Mouse (Mus musculus) intestine, embryonic 14.5 days (tissue): ENCODE measurements at regions not wholly inside any gene's neighbourhood (a gene's known extent, or its start where the extent isn't known, plus 50 kb on each side); places are given as distances from the start of the nearest gene placed in this dataset.

ENCODE experiments used
- ATAC-seq: fragments of 200-750 bp; cut with Nextera tagmentation; replicated peaks from 2 replicates; pipeline ENCODE4 v1.8.0; 2017; ENCODE audit warnings: low read depth, moderate number of reproducible peaks, moderate TSS enrichment, moderate library complexity; ENCODE audit not compliant: low FRiP score, low TSS enrichment
- DNase-seq: peaks from one replicate; pipeline ENCODE4 v3.0.0-alpha.2; 2018; ENCODE audit warnings: low spot score
- H3K27ac ChIP-seq: fragments of 300-500 bp; sonication (generic); 2 replicates; pipeline ENCODE4 v1.5.1; 2014; ENCODE audit warnings: low read depth, mild to moderate bottlenecking, control low read depth
- H3K27me3 ChIP-seq: fragments of 300-500 bp; sonication (generic); replicated peaks from 2 replicates; pipeline ENCODE4 v1.6.1; 2014; ENCODE audit warnings: low read length, control low read depth; ENCODE audit not compliant: control insufficient read depth, insufficient read depth
- H3K36me3 ChIP-seq: fragments of 300-500 bp; sonication (generic); 2 replicates; pipeline ENCODE4 v1.6.1; 2014; ENCODE audit warnings: low read length, control low read depth; ENCODE audit not compliant: control insufficient read depth, insufficient read depth
- H3K4me1 ChIP-seq: fragments of 300-500 bp; sonication (generic); replicated peaks from 2 replicates; pipeline ENCODE4 v1.6.1; 2014; ENCODE audit warnings: low read length, control low read depth, mixed read lengths; ENCODE audit not compliant: control insufficient read depth, insufficient read depth
- H3K4me2 ChIP-seq: fragments of 300-500 bp; sonication (generic); 2 replicates; pipeline ENCODE4 v1.6.1; 2014; ENCODE audit warnings: low read length
- H3K4me3 ChIP-seq: fragments of 300-500 bp; sonication (generic); 2 replicates; pipeline ENCODE4 v1.5.1; 2014; ENCODE audit warnings: low read depth, low read length, control low read depth, mixed read lengths
- H3K9ac ChIP-seq: fragments of 300-500 bp; sonication (generic); 2 replicates; pipeline ENCODE4 v1.6.1; 2014; ENCODE audit warnings: mild to moderate bottlenecking, low read length
- H3K9me3 ChIP-seq: fragments of 300-500 bp; sonication (generic); 2 replicates; pipeline ENCODE4 v1.6.1; 2016; ENCODE audit warnings: low read length, control low read depth; ENCODE audit not compliant: control insufficient read depth
- WGBS: fragments of 180-500 bp; shearing (Covaris S2); extraction: QIAGEN DNeasy Blood & Tissue Kit; methylation state at CpG from one replicate; pipeline ENCODE4 v1.1.7; 2014; 5-methylcytosine and 5-hydroxymethylcytosine counted together

DNA sequence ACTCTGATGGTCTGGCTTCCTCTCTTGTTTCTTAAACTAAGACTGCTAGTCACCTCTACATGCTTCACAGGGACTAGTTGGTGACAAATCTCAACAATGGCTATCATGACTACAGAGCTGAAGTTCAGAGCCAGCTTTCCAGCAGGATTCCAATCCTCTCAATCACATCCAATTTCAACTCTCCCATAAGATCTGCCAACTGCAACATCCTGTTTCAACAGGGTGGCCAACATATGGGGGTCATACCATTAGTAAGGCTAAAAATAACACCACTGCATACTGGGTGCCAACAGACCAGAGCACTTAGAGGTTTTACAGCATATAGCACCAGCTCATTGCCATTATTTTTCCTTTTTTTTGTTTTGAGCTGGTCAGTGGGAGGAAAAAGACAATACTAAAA is 83.7 kb upstream of the Sash1 start:
- H3K27ac ChIP-seq = no peak overlapping the region
- no peaks in the 10 kb centered on the region for H3K27me3 ChIP-seq
- no peak overlapping the region for H3K9ac ChIP-seq
- no peak overlapping the region for H3K4me2 ChIP-seq
- DNase-seq (no peak), ATAC-seq (no peak)
- H3K4me1 ChIP-seq = peaks cover 36% of the 10 kb centered on the region
- no peak overlapping the region for H3K4me3 ChIP-seq
- no peaks in the 10 kb centered on the region for H3K9me3 ChIP-seq
- H3K36me3 ChIP-seq = no peaks in the 10 kb centered on the region

DNA sequence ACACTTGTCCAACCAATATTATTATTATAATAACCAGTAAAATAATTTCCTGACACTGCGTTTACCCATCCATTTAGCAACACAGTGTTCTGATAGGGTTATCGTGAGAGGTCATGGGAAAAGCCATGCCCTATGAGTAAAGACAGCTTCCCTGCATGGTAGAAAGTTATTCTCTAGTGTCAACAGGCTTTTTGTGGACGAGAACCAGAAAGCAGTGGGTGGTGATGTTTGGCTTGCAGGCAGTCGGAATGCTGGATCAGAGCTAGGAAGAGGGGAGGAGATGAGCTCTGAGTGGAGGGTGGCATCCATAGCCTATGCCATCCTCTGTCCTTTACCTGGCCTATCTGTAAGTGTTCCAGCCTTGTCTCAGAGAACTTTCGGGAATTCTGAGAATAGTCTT is 83.1 kb upstream of the Sash1 start:
- ATAC-seq = no peak
- Histone ChIP-seq H3K4me3 (no peak overlapping the region), H3K27ac (peak overlapping the region; percentile 69), H3K27me3 (no peaks in the 10 kb centered on the region), H3K9ac (no peak overlapping the region), H3K4me2 (no peak overlapping the region), H3K36me3 (no peaks in the 10 kb centered on the region), H3K9me3 (no peaks in the 10 kb centered on the region), H3K4me1 (peaks cover 36% of the 10 kb centered on the region)
- no peak for DNase-seq
- 52% methylated on average over 5 of the region's 5 CpGs for WGBS

DNA sequence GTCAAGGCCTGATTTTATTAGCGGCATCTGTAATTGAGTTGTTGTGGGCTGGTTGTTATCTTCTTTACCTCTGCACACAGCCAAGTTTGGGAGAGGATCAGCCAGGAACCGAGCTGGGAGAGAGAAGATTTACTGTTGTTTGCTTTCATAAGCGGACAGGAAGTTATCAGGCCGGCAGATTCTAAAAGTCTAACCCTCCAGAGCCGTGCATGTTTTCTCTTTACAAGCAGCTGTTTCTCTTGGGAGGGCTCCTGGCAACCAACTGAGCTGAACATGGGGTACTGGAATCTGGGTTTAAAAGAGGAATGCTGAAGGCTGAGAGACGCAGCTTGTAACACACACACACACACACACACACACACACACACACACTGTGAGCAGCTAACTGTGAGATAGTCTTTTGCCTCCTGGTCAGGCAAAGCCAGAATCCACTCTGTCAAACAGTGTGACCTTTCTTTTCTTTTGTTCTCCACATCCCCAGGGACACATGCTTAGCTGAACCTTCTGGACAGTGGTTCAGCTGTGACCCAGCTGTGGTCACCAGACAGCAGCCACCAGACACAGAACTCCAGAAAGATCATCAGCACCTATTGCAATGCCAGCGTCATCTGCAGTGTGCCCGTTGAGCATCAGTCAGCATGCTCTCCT is 82.5 kb upstream of the Sash1 start:
- Histone ChIP-seq H3K9me3 (no peaks in the 10 kb centered on the region), H3K4me1 (peaks cover 36% of the 10 kb centered on the region), H3K4me3 (no peak overlapping the region), H3K27ac (peak overlapping the region; percentile 69), H3K4me2 (peak overlapping the region; percentile 20; the same call in 1 of the 2 replicates), H3K9ac (no peak overlapping the region), H3K36me3 (no peaks in the 10 kb centered on the region), H3K27me3 (no peaks in the 10 kb centered on the region)
- no peak for DNase-seq
- 18% methylated on average over 8 of the region's 8 CpGs for WGBS
- 0 out of 2 replicates have a peak, but pooled peaks have one; percentile 20 for ATAC-seq

GRCm38 (mm10) chr10:8962921-8963320 is 77.1 kb upstream of the Sash1 start:
- no peak for ATAC-seq
- no peak for DNase-seq
- no peaks in the 10 kb centered on the region for H3K9me3 ChIP-seq
- peaks cover 5% of the 10 kb centered on the region for H3K4me1 ChIP-seq
- H3K4me3 ChIP-seq = no peak overlapping the region
- H3K36me3 ChIP-seq = no peaks in the 10 kb centered on the region
- H3K27me3 ChIP-seq = no peaks in the 10 kb centered on the region
- H3K27ac ChIP-seq = no peak overlapping the region
- no peak overlapping the region for H3K4me2 ChIP-seq
- H3K9ac ChIP-seq = no peak overlapping the region
- WGBS = 70% methylated on average over 5 of the region's 5 CpGs

DNA sequence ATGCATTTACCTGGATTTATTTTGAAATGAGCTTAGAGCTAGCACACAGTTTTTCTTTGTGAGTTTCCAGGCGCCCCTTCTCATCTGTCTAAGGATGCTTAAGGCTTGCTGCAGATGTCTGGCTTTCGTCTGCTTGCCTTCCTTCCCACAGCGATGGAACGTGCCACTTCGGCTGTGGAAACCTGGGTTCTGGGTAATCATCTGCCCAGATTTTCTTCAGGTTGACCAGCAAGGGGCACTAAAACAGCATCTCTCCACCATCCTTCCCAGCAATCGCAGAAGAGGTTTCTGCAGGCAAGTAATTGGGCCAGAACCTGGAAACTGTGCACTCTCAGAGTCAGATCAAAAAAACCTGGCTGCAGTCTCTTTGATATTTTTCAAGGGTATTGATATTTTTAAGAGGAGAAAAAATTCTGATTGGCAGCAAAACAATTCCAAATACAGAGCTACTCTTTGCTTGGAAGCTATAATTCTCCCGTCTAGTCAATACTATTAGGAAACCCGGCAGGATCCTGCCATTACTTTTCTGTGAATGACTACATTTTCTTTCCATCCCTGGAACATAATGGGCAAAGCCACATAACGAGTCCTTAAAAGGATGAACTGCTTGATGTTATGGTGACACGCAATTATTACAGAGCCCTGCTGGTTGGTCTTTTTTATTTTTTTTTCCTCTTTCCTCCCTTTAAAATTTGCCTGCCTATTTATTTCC is 75.2 kb upstream of the Sash1 start:
- H3K4me3 ChIP-seq = no peak overlapping the region
- no peaks in the 10 kb centered on the region; the same call in 1 of the 2 replicates for H3K4me1 ChIP-seq
- DNase-seq (no peak), ATAC-seq (no peak)
- H3K27me3 ChIP-seq = no peaks in the 10 kb centered on the region
- H3K9me3 ChIP-seq = no peaks in the 10 kb centered on the region
- no peak overlapping the region for H3K9ac ChIP-seq
- 40% methylated on average over 10 of the region's 10 CpGs for WGBS
- no peak overlapping the region for H3K27ac ChIP-seq
- no peak overlapping the region for H3K4me2 ChIP-seq
- no peaks in the 10 kb centered on the region for H3K36me3 ChIP-seq

DNA sequence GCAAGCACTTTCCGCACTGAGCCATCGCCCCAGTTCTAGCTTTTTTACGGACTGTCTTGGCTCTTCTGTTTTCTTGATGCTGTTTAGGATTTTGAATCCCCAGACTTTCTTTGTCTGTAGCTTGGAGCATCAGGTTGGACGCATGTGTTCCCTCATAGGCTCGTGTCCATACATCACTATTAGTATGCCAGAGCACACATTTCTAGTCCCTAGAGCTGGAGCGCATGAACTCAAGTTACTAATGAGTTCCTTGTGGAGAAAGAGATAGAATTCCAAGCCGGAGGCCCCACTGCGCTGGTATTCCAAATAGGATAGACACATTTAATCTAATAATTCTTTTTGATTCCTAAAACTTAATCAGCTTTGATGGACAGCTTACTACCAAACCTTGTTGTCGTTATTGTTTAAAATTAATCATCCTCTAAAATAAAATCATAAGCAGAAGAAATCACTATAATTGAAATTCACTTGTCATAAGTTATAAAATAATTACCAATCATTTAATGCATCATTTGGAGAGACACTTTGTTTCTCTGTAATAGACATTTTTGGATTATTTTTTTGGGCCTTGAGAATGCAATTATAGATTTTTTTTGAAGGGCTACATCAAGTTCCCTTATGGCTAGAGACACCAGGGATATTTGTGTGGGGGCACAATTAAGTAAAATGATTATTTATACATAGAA is 74.5 kb upstream of the Sash1 start:
- no peaks in the 10 kb centered on the region; the same call in 1 of the 2 replicates for H3K4me1 ChIP-seq
- H3K9ac ChIP-seq = no peak overlapping the region
- no peaks in the 10 kb centered on the region for H3K27me3 ChIP-seq
- DNase-seq (no peak), ATAC-seq (no peak)
- H3K36me3 ChIP-seq = no peaks in the 10 kb centered on the region
- 78% methylated on average over 9 of the region's 9 CpGs for WGBS
- H3K4me2 ChIP-seq = no peak overlapping the region
- no peak overlapping the region for H3K27ac ChIP-seq
- H3K9me3 ChIP-seq = no peaks in the 10 kb centered on the region
- no peak overlapping the region for H3K4me3 ChIP-seq

DNA sequence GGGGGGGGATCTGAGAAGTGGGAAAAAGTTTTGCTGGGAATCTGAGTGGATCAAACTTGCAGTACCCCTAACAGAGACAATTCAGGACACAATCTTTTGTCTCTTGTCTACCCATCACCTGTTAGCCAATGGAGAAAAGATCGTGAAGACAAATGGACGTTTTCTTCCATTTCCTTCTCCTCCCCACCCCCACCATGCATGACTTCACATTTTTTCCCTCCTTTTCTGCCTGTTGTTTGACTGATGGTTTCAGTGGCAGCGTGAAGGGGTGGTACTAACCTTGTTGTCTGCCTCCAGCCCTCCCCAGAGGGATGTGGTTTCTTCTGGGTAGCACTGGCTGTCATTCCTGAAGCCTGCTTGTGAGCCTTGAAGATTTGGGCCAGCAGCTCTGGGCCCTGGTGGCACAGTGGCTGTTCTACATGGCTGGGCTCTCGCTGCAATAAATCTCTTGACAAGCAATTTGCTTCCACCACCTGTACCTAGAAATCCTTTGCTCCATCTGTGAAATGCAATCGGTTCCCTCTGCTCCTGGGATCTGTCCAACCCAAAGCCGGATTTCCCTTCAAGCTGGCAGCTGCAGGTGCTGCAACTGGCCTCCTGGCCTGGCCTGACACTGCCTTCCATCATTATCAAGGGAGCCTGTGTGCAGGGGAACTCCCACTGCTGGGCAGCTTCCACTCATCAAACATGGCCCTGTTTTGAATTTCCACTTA is 69.8 kb upstream of the Sash1 start:
- no peak for DNase-seq
- Histone ChIP-seq H3K9me3 (no peaks in the 10 kb centered on the region), H3K9ac (no peak overlapping the region), H3K4me2 (no peak overlapping the region), H3K27ac (no peak overlapping the region), H3K4me3 (no peak overlapping the region), H3K4me1 (peaks cover 8% of the 10 kb centered on the region; the same call in 1 of the 2 replicates), H3K27me3 (no peaks in the 10 kb centered on the region), H3K36me3 (no peaks in the 10 kb centered on the region)
- no peak for ATAC-seq
- WGBS = 41% methylated on average over 6 of the region's 6 CpGs

DNA sequence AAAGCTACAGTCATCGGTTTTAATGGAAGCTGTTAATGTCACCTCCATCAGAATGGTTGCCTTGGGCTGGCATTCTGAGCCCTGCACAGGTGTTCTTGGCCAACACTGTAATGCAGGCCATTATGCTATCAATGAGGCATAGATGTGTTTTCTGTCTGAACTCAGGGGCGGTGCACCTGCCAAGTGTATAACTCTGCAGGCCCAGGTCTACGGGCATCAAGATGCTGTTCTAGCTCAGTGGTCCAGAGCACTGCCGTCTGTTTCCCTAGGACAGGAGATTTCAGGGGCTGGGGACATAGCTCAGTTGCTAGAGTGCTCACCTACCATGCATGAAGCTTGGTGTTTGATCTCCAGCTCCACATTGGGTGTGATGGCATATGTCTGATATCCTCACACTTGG is 68.1 kb upstream of the Sash1 start:
- no peak for ATAC-seq
- Histone ChIP-seq H3K9me3 (no peaks in the 10 kb centered on the region), H3K27ac (no peak overlapping the region), H3K27me3 (no peaks in the 10 kb centered on the region), H3K4me1 (peaks cover 9% of the 10 kb centered on the region; the same call in 1 of the 2 replicates), H3K9ac (no peak overlapping the region), H3K4me3 (no peak overlapping the region), H3K36me3 (no peaks in the 10 kb centered on the region), H3K4me2 (no peak overlapping the region)
- WGBS = 89% methylated on average over 4 of the region's 4 CpGs
- DNase-seq = no peak
